Mouse (Mus musculus) lung, adult 2 months (tissue): ENCODE measurements around the gene Theg.

Source experiments
- CTCF ChIP-seq: fragments of 200-500 bp; IDR thresholded peaks from 2 replicates; pipeline ENCODE4 v1.5.1; 2011; ENCODE audit warnings: mild to moderate bottlenecking, low read length, control low read depth; ENCODE audit not compliant: insufficient read depth
- POLR2A ChIP-seq: fragments of 200-500 bp; IDR thresholded peaks from 2 replicates; pipeline ENCODE4 v1.6.1; 2011; ENCODE audit warnings: low read depth, mild to moderate bottlenecking, control low read depth, low read length, borderline replicate concordance; ENCODE audit errors: extremely low read depth

DNA sequence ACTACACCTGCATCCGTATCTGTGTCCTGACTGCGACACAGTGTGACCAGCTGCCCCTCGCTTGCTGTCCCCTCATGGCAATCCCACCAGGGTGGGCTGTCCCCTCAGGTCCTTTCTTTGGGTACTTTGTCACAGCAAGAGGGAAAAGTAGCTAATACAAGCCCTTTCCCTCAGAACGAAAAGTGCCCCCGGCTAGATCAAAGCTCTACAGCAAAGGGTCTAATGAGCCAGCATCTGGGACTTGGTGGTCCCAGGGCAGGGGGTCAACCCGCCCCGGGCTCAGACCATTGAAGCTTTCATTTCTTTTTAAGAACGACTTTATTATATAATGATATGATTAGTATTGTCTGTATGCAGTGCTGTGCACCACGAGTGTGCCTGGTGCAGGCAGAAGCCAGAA, 8.9 kb downstream of the Theg start:
- TF ChIP-seq CTCF (no peak), POLR2A (no peak)
